Mouse (Mus musculus): ENCODE data around the gene Efhd2. TPM values are rescaled to one million over a fixed set of nuclear protein-coding genes. Genes with fewer than 3 reads are reported as not detected.
A peak's percentile ranks its signal among the peaks of the same experiment; 100 is the strongest.

Gene Efhd2
- polyA plus RNA-seq, 1 experiment from 2014 or later, result 64.6 TPM

- DNase-seq, result no peak
- WGBS, result 94% methylated on average over 14 of the region's 14 CpGs
- H3K4me1 ChIP-seq (ENCODE audit: insufficient read depth), result 0 out of 2 replicates have a peak, but pooled peaks cover 5% of the 10 kb centered on the region
- peaks cover 25% of the 10 kb centered on the region for H3K36me3 ChIP-seq (ENCODE audit: insufficient read depth)
- H3K4me2 ChIP-seq, result no peak overlapping the region
- no peak overlapping the region for H3K9ac ChIP-seq
- H3K4me3 ChIP-seq (ENCODE audit: low read depth, low read length), result no peak overlapping the region
- no peak for ATAC-seq (ENCODE audit: insufficient read depth)
- no peaks in the 10 kb centered on the region for H3K9me3 ChIP-seq (ENCODE audit: low read depth, low read length)
- no peak for TF ChIP-seq CTCF (IDR thresholded peaks at IDR 0.05; ENCODE audit: low read depth)
- no peak overlapping the region for H3K27ac ChIP-seq (ENCODE audit: low read depth)
- H3K27me3 ChIP-seq (ENCODE audit: insufficient read depth, low read length), result no peaks in the 10 kb centered on the region
These were observed 15.4 kb downstream of the Efhd2 start for GRCm38 (mm10) chr4:141859351-141859750.

GRCm38 (mm10) chr4:141858501-141858900, 16.2 kb downstream of the Efhd2 start:
- Histone ChIP-seq H3K4me2 (no peak overlapping the region), H3K9ac (no peak overlapping the region), H3K4me1 (ENCODE audit: insufficient read depth) (0 out of 2 replicates have a peak, but pooled peaks cover 5% of the 10 kb centered on the region), H3K4me3 (ENCODE audit: low read depth, low read length) (no peak overlapping the region), H3K27me3 (ENCODE audit: insufficient read depth, low read length) (no peaks in the 10 kb centered on the region), H3K27ac (ENCODE audit: low read depth) (peak overlapping the region; percentile 36; the same call in 1 of the 2 replicates), H3K9me3 (ENCODE audit: low read depth, low read length) (no peaks in the 10 kb centered on the region), H3K36me3 (ENCODE audit: insufficient read depth) (peaks cover 25% of the 10 kb centered on the region)
- ATAC-seq (ENCODE audit: insufficient read depth) (no peak), DNase-seq (peak; percentile 61)
- TF ChIP-seq CTCF (IDR thresholded peaks at IDR 0.05; ENCODE audit: low read depth), result no peak
- WGBS, result 77% methylated on average over 20 of the region's 20 CpGs

- H3K4me2 ChIP-seq, result no peak overlapping the region
- no peak overlapping the region for H3K9ac ChIP-seq
These were observed 17.2 kb downstream of the Efhd2 start for GRCm38 (mm10) chr4:141857422-141857930.

GRCm38 (mm10) chr4:141853437-141853836, 21.3 kb downstream of the Efhd2 start:
- Histone ChIP-seq H3K4me3 (ENCODE audit: low read depth, low read length) (no peak overlapping the region), H3K4me2 (no peak overlapping the region), H3K4me1 (ENCODE audit: insufficient read depth) (0 out of 2 replicates have a peak, but pooled peaks cover 5% of the 10 kb centered on the region), H3K36me3 (ENCODE audit: insufficient read depth) (no peaks in the 10 kb centered on the region), H3K27me3 (ENCODE audit: insufficient read depth, low read length) (no peaks in the 10 kb centered on the region), H3K27ac (ENCODE audit: low read depth) (no peak overlapping the region), H3K9me3 (ENCODE audit: low read depth, low read length) (no peaks in the 10 kb centered on the region), H3K9ac (no peak overlapping the region)
- ATAC-seq (ENCODE audit: insufficient read depth) (no peak), DNase-seq (peak; percentile 73)
- TF ChIP-seq CTCF (IDR thresholded peaks at IDR 0.05; ENCODE audit: low read depth), result peak; percentile 78
- WGBS, result 74% methylated on average over 9 of the region's 9 CpGs

More at GRCm38 (mm10) chr4:141857422-141857930, 17.2 kb downstream of the Efhd2 start:
- ATAC-seq (ENCODE audit: insufficient read depth) (peak; percentile 80), DNase-seq (peak; percentile 91)
- Histone ChIP-seq H3K27me3 (ENCODE audit: insufficient read depth, low read length) (no peaks in the 10 kb centered on the region), H3K4me1 (ENCODE audit: insufficient read depth) (0 out of 2 replicates have a peak, but pooled peaks cover 5% of the 10 kb centered on the region), H3K27ac (ENCODE audit: low read depth) (no peak overlapping the region), H3K9me3 (ENCODE audit: low read depth, low read length) (no peaks in the 10 kb centered on the region), H3K4me3 (ENCODE audit: low read depth, low read length) (no peak overlapping the region), H3K36me3 (ENCODE audit: insufficient read depth) (peaks cover 25% of the 10 kb centered on the region)
- WGBS, result 16% methylated on average over 10 of the region's 10 CpGs
- peak; percentile 99 for TF ChIP-seq CTCF (IDR thresholded peaks at IDR 0.05; ENCODE audit: low read depth)

GRCm38 (mm10) chr4:141845999-141846398, 28.7 kb downstream of the Efhd2 start, which contains the start of gene Ctrc:
Gene Ctrc (minus strand): TSS chr4:141846359.
- DNase-seq, result no peak
- TF ChIP-seq CTCF (IDR thresholded peaks at IDR 0.05; ENCODE audit: low read depth), result no peak
- H3K27me3 ChIP-seq (ENCODE audit: insufficient read depth, low read length), result no peaks in the 10 kb centered on the region
- no peak within 1 kb of the TSS for H3K27ac ChIP-seq (ENCODE audit: low read depth)
- no peaks in the 10 kb centered on the region for H3K4me1 ChIP-seq (ENCODE audit: insufficient read depth)
- 79% methylated on average over 6 of the region's 6 CpGs for WGBS
- no peaks in the 10 kb centered on the region for H3K36me3 ChIP-seq (ENCODE audit: insufficient read depth)
- H3K9ac ChIP-seq, result no peak within 1 kb of the TSS
- H3K9me3 ChIP-seq (ENCODE audit: low read depth, low read length), result no peaks in the 10 kb centered on the region
- H3K4me2 ChIP-seq, result no peak within 1 kb of the TSS
- no peak for ATAC-seq (ENCODE audit: insufficient read depth)
- no peak within 1 kb of the TSS for H3K4me3 ChIP-seq (ENCODE audit: low read depth, low read length)

- Histone ChIP-seq H3K9ac (no peak overlapping the region), H3K27me3 (ENCODE audit: insufficient read depth, low read length) (no peaks in the 10 kb centered on the region), H3K27ac (ENCODE audit: low read depth) (no peak overlapping the region), H3K4me3 (ENCODE audit: low read depth, low read length) (no peak overlapping the region), H3K36me3 (ENCODE audit: insufficient read depth) (no peaks in the 10 kb centered on the region), H3K4me2 (no peak overlapping the region), H3K9me3 (ENCODE audit: low read depth, low read length) (no peaks in the 10 kb centered on the region), H3K4me1 (ENCODE audit: insufficient read depth) (no peaks in the 10 kb centered on the region)
- TF ChIP-seq CTCF (IDR thresholded peaks at IDR 0.05; ENCODE audit: low read depth), result no peak
- no peak for ATAC-seq (ENCODE audit: insufficient read depth)
- no peak for DNase-seq
- WGBS, result 45% methylated on average over 5 of the region's 5 CpGs
These were observed 40.1 kb downstream of the Efhd2 start for GRCm38 (mm10) chr4:141834536-141835095.

GRCm38 (mm10) chr4:141833911-141834310, 40.8 kb downstream of the Efhd2 start:
- no peaks in the 10 kb centered on the region for H3K9me3 ChIP-seq (ENCODE audit: low read depth, low read length)
- no peak overlapping the region for H3K27ac ChIP-seq (ENCODE audit: low read depth)
- no peak for DNase-seq
- no peak for TF ChIP-seq CTCF (IDR thresholded peaks at IDR 0.05; ENCODE audit: low read depth)
- no peaks in the 10 kb centered on the region for H3K4me1 ChIP-seq (ENCODE audit: insufficient read depth)
- ATAC-seq (ENCODE audit: insufficient read depth), result no peak
- no peaks in the 10 kb centered on the region for H3K27me3 ChIP-seq (ENCODE audit: insufficient read depth, low read length)
- H3K4me2 ChIP-seq, result no peak overlapping the region
- no peak overlapping the region for H3K9ac ChIP-seq
- WGBS, result 57% methylated on average over 1 of the region's 1 CpGs
- no peak overlapping the region for H3K4me3 ChIP-seq (ENCODE audit: low read depth, low read length)
- no peaks in the 10 kb centered on the region for H3K36me3 ChIP-seq (ENCODE audit: insufficient read depth)
